9 mouse cellular contexts compared by ENCODE assay signal in the genomic region with DNA sequence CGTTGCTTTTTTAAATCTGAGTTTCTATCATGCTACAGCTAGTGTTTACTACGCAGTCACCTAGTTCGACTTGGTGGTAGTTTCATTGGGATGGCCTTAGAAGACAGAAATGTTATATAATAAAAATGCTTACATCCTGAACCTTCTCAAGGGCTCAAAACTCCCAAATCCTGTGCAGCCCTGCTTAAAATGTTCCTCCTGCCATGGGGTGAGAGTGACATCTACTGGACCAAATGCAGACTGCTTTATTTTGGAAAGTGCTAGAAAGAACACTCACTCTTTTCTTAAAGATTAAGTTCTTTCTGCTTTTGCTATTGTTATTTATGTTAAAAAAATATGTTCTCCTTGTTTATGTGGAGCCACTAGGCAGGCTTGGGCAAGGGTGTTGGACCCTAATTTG.
DNase-seq lines count a peak whose midpoint lies in the region; ATAC-seq and TF ChIP-seq lines count a peak whose summit lies in the region.
"Had no signal": no experiment of that assay in that cellular context is flagged by ENCODE, and none has a peak within 500 bp of the region (broad histone marks: within the 10 kb centered on the region; RNA-seq: fewer than 3 reads in every experiment).

No protein-coding gene starts in this region.

- H3K9ac ChIP-seq in lung, embryonic 14.5 days = no peak overlapping the region
- H3K9ac ChIP-seq: liver, embryonic 13.5 days had no signal

- peak; percentile 84 for TF ChIP-seq CTCF in left cerebral cortex, adult 2 months (IDR thresholded peaks at IDR 0.05)
- peak; percentile 46 for TF ChIP-seq CTCF in bone marrow, adult 2 months (IDR thresholded peaks at IDR 0.05; ENCODE audit: control insufficient read depth, insufficient read depth, low read length)
- peak; percentile 79 for TF ChIP-seq CTCF in lung, embryonic 14.5 days (IDR thresholded peaks at IDR 0.05; ENCODE audit: low read depth)

- no peak overlapping the region for H3K4me2 ChIP-seq in lung, embryonic 14.5 days
- H3K4me2 ChIP-seq: liver, embryonic 13.5 days had no signal

- intact Hi-C loops in left cerebral cortex, adult 2 months (cut with DNase I) = loop anchor here (1.0 to 5.0 kb wide), 2 partner anchors 210 to 485 kb away; a partner anchor contains a TSS

- DNase-seq in adrenal gland, adult (ENCODE audit: inconsistent age in 2 of 2, low spot score in 1 of 2) = peak; percentile 23 to 76
- DNase-seq in adrenal gland, adult 8-10 months = no peak
- DNase-seq in left cerebral cortex, adult 2 months (ENCODE audit: extremely low spot score in 1 of 2, low spot score in 2 of 2) = peak in 1 of 2 experiments; percentile 35
- no peak for DNase-seq in left cerebral cortex, adult 8-10 months (ENCODE audit: low spot score in 2 of 2)
- peak; percentile 13 to 44 for DNase-seq in frontal cortex, postnatal 36 days (ENCODE audit: low spot score in 2 of 2)
- peak; percentile 77 for DNase-seq in lung, embryonic 14.5 days
- DNase-seq in retina, postnatal 7 days (ENCODE audit: low read depth, low spot score) = peak; percentile 23
- DNase-seq: liver, embryonic 13.5 days had no signal

- H3K36me3 ChIP-seq in lung, embryonic 14.5 days (ENCODE audit: insufficient read depth) = no peaks in the 10 kb centered on the region
- H3K36me3 ChIP-seq: liver, embryonic 13.5 days had no signal

- no peaks in the 10 kb centered on the region for H3K9me3 ChIP-seq in lung, embryonic 14.5 days (ENCODE audit: low read depth, low read length)
- H3K9me3 ChIP-seq: liver, embryonic 13.5 days had no signal

- no peak for ATAC-seq in lung, embryonic 14.5 days (ENCODE audit: insufficient read depth)

- H3K27ac ChIP-seq in left cerebral cortex, adult 2 months = no peak overlapping the region
- no peak overlapping the region for H3K27ac ChIP-seq in bone marrow, adult 2 months (ENCODE audit: control insufficient read depth, insufficient read depth, low read depth, low read length, poor library complexity)
- H3K27ac ChIP-seq in lung, embryonic 14.5 days (ENCODE audit: low read depth) = no peak overlapping the region
- H3K27ac ChIP-seq: liver, embryonic 13.5 days had no signal

- H3K4me1 ChIP-seq in bone marrow, adult 2 months (ENCODE audit: control insufficient read depth, insufficient read depth, low read length) = no peaks in the 10 kb centered on the region
- no peaks in the 10 kb centered on the region for H3K4me1 ChIP-seq in lung, embryonic 14.5 days (ENCODE audit: insufficient read depth)
- H3K4me1 ChIP-seq: liver, embryonic 13.5 days had no signal

- no peak for TF ChIP-seq POLR2A in bone marrow, adult 2 months (IDR thresholded peaks at IDR 0.05; ENCODE audit: borderline replicate concordance, control insufficient read depth, low read depth, low read length)

- 68% methylated on average over 3 of the region's 3 CpGs for WGBS in bone marrow, adult 2 months
- 49% methylated on average over 3 of the region's 3 CpGs for WGBS in lung, embryonic 14.5 days

- no peaks in the 10 kb centered on the region for H3K27me3 ChIP-seq in lung, embryonic 14.5 days (ENCODE audit: insufficient read depth, low read length)
- H3K27me3 ChIP-seq: liver, embryonic 13.5 days had no signal

- no peak overlapping the region for H3K4me3 ChIP-seq in left cerebral cortex, adult 2 months
- no peak overlapping the region for H3K4me3 ChIP-seq in bone marrow, adult 2 months (replicated peaks; ENCODE audit: control insufficient read depth, low read depth, low read length)
- H3K4me3 ChIP-seq in lung, embryonic 14.5 days (ENCODE audit: low read depth, low read length) = no peak overlapping the region
- H3K4me3 ChIP-seq: liver, embryonic 13.5 days had no signal

Comparison
In these comparisons a context has a peak if more than half of its experiments do, and no peak if none do; other contexts are left out.
1. DNase-seq: peak in adrenal gland, adult (2 of 2), frontal cortex, postnatal 36 days (2 of 2), lung, embryonic 14.5 days (single experiment) and retina, postnatal 7 days (single experiment); none in adrenal gland, adult 8-10 months (single experiment) and left cerebral cortex, adult 8-10 months (0 of 2).
2. Peak in every context shown above with its lines, with median percentiles within 50 percentile points of each other: CTCF ChIP-seq.